Mouse (Mus musculus) limb, embryonic 14.5 days (tissue): Measurements from ENCODE around the gene Incenp. TPM values are rescaled to one million over a fixed set of nuclear protein-coding genes. Genes with fewer than 3 reads are reported as not detected.

Source experiments
- ATAC-seq: fragments of 200-750 bp; cut with Nextera tagmentation; 2 replicates; pipeline ENCODE4 v1.8.0; 2017; ENCODE audit warnings: low read depth, moderate number of reproducible peaks, moderate TSS enrichment; ENCODE audit not compliant: low FRiP score
- DNase-seq: peaks from one replicate; pipeline ENCODE4 v3.0.0-alpha.2; 2015; ENCODE audit warnings: low spot score
- H3K27ac ChIP-seq: fragments of 300-500 bp; sonication (generic); replicated peaks from 2 replicates; pipeline ENCODE4 v1.5.1; 2014; ENCODE audit warnings: low read depth, mild to moderate bottlenecking, low read length, moderate library complexity, mixed read lengths
- H3K27me3 ChIP-seq: fragments of 300-500 bp; sonication (generic); 2 replicates; pipeline ENCODE4 v1.6.1; 2014; ENCODE audit warnings: low read length, mixed read lengths; ENCODE audit not compliant: control insufficient read depth, insufficient read depth
- H3K36me3 ChIP-seq: fragments of 300-500 bp; sonication (generic); 2 replicates; pipeline ENCODE4 v1.6.1; 2014; ENCODE audit warnings: mild to moderate bottlenecking, low read length, moderate library complexity, mixed read lengths; ENCODE audit not compliant: control insufficient read depth, insufficient read depth
- H3K4me1 ChIP-seq: fragments of 300-500 bp; sonication (generic); 2 replicates; pipeline ENCODE4 v1.6.1; 2014; ENCODE audit warnings: antibody characterized with exemption, low read length, mixed read lengths; ENCODE audit not compliant: control insufficient read depth, insufficient read depth
- H3K4me2 ChIP-seq: fragments of 300-500 bp; sonication (generic); replicated peaks from 2 replicates; pipeline ENCODE4 v1.6.1; 2014; ENCODE audit warnings: low read depth, mild to moderate bottlenecking, low read length, moderate library complexity; ENCODE audit not compliant: severe bottlenecking
- H3K4me3 ChIP-seq: fragments of 300-500 bp; sonication (generic); replicated peaks from 2 replicates; pipeline ENCODE4 v1.5.1; 2014; ENCODE audit warnings: low read length
- H3K9ac ChIP-seq: fragments of 300-500 bp; sonication (generic); 2 replicates; pipeline ENCODE4 v1.6.1; 2014; ENCODE audit warnings: mild to moderate bottlenecking, low read depth, low read length, moderate library complexity; ENCODE audit not compliant: severe bottlenecking
- H3K9me3 ChIP-seq: fragments of 300-500 bp; sonication (generic); 2 replicates; pipeline ENCODE4 v1.6.1; 2016; ENCODE audit warnings: low read length; ENCODE audit not compliant: control insufficient read depth
- POLR2A ChIP-seq: fragments of 200-500 bp; IDR thresholded peaks from 2 replicates; pipeline ENCODE4 v1.8.0; 2012; ENCODE audit warnings: inconsistent platforms, mild to moderate bottlenecking, moderate library complexity, borderline replicate concordance; ENCODE audit not compliant: insufficient read depth, insufficient read length; ENCODE audit errors: extremely low read depth
- WGBS: fragments of 180-500 bp; shearing (Covaris S2); extraction: QIAGEN DNeasy Blood & Tissue Kit; methylation state at CpG from one replicate; pipeline ENCODE4 v1.1.7; 2014; 5-methylcytosine and 5-hydroxymethylcytosine counted together
- polyA plus RNA-seq, 2 experiments: library from polyadenylated mRNA; depleted of rRNA in 1 of 2; stranded (reverse) in 1 of 2; unstranded in 1 of 2; fragments of >200 nt; fragmentation: Nextera tagmentation in 1 of 2; extraction: Ambion mirVana in 1 of 2; gene quantifications; 2 replicates each; pipeline versions ENCODE4 v1.2.1 to v1.2.3; 2012 to 2014

The Incenp gene
- polyA plus RNA-seq, 2 experiments: 60.2 to 69.1 TPM

DNA sequence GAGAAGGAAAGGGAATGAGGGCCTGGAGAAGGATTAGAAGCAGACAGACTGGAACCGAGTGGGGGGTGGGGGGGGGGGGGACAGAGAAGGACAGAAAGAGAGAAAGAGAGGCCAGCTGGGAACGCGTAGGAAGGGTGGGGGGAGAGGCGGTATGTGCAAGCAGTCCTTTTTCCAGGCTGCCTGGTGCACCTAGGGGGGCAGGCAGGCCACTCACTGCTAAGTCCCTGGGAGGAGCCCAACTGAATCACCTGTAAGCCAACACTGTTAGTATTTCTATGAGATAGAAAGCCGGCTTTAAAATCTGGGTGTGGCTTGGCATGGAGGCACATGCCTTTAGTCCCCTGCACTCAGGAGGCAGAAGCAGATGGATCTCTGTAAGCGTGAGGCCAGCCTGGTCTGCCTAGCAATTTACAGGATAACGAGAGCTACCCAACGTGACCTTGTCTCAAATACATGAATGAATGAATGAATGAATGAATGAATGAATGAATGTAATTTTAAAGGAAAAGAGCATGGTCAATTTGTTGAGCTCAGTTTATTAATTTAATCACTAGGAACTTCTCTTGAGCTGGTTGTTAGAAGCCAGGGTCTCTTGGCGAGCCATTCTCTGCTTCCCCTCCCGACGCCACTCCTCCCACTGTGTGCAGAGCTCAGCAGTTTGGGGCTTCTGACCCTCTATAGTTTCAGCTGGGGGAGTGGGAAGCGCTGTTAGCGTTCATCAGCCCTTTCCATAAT, 24.9 kb upstream of the Incenp start:
- H3K4me3 ChIP-seq: no peak overlapping the region
- H3K27me3 ChIP-seq: no peaks in the 10 kb centered on the region
- H3K4me2 ChIP-seq: no peak overlapping the region
- ATAC-seq: no peak
- H3K36me3 ChIP-seq: no peaks in the 10 kb centered on the region
- no peaks in the 10 kb centered on the region for H3K9me3 ChIP-seq
- whole genome bisulfite sequencing: 43% methylated on average over 13 of the region's 13 CpGs
- H3K27ac ChIP-seq: no peak overlapping the region
- H3K9ac ChIP-seq: no peak overlapping the region
- H3K4me1 ChIP-seq: no peaks in the 10 kb centered on the region; the same call in 1 of the 2 replicates
- no peak for DNase-seq
- TF ChIP-seq POLR2A: no peak

DNA sequence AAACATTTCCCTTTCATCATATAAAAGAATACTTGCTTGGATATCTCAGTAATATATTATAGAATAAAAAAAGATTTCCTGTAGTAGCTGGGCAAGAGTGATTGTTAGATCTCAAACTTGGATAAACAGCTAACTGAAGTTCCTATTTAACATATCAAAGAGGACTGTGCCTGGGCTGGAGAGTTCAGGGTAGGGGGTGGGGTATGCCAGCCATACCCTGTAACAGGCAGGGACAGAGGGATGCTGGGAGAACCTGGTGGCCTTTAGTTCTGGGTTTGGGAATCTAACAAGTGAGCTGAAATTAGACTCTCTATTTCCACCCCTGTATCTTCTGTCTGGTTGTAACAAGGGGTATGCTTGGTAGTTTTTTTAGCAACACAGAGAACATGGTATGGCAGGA, 23.7 kb upstream of the Incenp start:
- no peak for ATAC-seq

DNA sequence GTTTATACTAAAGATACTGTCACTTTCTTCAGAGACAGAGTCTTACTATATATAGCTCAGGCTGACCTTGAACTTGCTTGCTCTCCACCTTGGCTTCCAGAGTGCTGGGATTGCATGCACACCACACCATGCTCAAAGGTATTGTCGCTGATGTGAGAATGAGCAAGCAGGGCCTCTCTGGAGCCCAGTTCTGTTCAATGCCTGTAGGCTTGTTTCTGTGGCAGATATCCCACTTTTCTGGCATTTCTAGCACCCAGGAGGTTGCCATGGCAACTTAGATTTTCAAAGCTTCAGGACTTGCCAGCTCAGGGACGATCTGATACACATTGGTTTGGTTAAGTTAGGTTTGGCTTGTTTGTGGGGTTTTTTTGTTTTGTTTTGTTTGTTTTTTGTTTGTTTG, 22.9 kb upstream of the Incenp start:
- DNase-seq (peak; percentile 42), ATAC-seq (no peak)
- TF ChIP-seq POLR2A: no peak
- H3K4me2 ChIP-seq: no peak overlapping the region
- no peak overlapping the region for H3K4me3 ChIP-seq
- no peaks in the 10 kb centered on the region; the same call in 1 of the 2 replicates for H3K4me1 ChIP-seq
- H3K27ac ChIP-seq: no peak overlapping the region
- no peaks in the 10 kb centered on the region for H3K27me3 ChIP-seq
- WGBS: 25% methylated on average over 2 of the region's 2 CpGs
- no peaks in the 10 kb centered on the region for H3K9me3 ChIP-seq
- H3K36me3 ChIP-seq: no peaks in the 10 kb centered on the region
- no peak overlapping the region for H3K9ac ChIP-seq

More for the DNA sequence above, 23.7 kb upstream of the Incenp start:
- Histone ChIP-seq H3K9me3 (no peaks in the 10 kb centered on the region), H3K36me3 (no peaks in the 10 kb centered on the region), H3K4me1 (no peaks in the 10 kb centered on the region; the same call in 1 of the 2 replicates), H3K27ac (no peak overlapping the region), H3K4me2 (no peak overlapping the region), H3K4me3 (no peak overlapping the region), H3K9ac (no peak overlapping the region), H3K27me3 (no peaks in the 10 kb centered on the region)
- no peak for TF ChIP-seq POLR2A
- no peak for DNase-seq

DNA sequence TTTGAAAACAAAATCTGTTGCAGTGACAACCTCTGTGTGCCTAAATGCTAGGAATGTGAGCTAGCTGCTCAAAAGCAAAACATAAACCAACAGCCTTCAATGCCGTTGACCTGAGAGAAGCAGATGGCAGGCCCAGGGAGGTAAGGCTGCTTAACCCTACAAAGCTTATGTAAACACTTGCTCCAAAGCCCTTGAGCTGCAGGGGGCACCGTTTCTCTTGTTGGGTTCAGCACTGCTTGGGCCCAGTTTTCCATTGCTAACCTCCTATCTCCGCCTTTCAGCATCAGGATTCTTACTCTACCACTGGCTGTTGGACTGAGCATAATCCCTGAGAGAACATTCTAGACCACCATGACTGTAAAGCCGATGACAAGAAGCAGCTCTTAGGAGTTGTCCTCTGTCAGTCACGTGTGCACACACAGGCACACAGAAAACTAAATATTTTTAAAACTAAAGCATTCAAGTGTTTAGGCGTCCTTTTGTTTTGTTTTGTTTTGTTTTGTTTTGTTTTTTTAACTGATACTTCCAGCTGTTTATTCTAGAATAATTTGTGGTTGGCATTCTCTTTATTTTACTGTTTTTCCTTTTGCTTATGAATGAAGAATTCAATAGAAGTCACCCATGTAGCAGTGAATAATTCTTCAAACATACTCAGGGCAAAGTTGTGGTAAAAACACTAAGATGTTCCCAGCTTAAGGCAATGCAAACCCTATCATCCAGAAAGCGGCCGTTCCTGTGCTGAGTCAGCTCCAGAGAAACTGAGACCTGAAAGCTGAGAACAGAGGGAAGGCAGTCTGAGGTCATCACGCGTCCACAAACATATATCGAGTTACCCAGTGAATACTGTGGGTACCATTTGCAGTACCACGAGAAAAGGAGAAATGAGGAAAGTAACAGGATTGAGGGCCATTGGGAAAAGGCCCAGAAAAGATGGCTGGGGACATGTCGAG, 21.8 kb upstream of the Incenp start:
- H3K9ac ChIP-seq: no peak overlapping the region
- peak; percentile 22 for DNase-seq
- no peak overlapping the region for H3K27ac ChIP-seq
- H3K27me3 ChIP-seq: no peaks in the 10 kb centered on the region
- no peaks in the 10 kb centered on the region; the same call in 1 of the 2 replicates for H3K4me1 ChIP-seq
- H3K36me3 ChIP-seq: no peaks in the 10 kb centered on the region
- no peak for TF ChIP-seq POLR2A
- no peak for ATAC-seq
- no peak overlapping the region for H3K4me2 ChIP-seq
- no peaks in the 10 kb centered on the region for H3K9me3 ChIP-seq
- 54% methylated on average over 13 of the region's 13 CpGs for WGBS
- H3K4me3 ChIP-seq: no peak overlapping the region

DNA sequence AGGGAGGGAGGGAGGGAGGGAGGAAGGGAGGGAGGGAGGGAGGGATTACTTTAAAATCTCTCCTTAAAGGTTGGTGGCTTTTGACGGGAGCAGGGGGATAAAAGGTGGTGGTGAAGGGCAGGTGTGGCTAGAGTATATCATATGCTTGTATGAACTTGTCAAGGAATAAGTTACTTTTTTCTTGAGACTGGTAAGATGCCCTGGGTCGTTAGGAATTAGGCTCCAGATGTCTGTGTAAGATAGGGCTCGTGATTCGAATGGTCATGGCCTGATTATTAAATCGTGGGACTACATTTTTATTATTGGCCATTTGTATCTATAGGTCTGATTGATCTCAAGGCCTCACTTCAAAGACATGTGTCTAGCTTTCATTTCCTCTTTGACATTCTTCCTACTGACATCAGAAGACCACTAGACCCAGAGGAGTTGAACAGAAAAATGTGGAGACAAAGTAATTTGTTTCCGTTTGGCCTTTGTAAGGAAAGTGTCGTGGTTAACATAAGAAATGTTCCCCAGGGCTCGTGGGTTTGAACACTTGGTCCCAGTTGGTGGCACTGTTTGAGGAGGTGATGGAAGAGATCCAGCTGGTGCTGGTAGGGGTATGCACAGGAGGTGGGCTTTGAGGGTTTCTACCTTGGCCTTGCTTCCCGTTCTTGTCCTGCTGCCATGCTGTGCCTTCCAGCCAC, 19.0 kb upstream of the Incenp start:
- Histone ChIP-seq H3K9me3 (no peaks in the 10 kb centered on the region), H3K4me1 (no peaks in the 10 kb centered on the region; the same call in 1 of the 2 replicates), H3K4me2 (no peak overlapping the region), H3K27ac (no peak overlapping the region), H3K9ac (no peak overlapping the region), H3K4me3 (no peak overlapping the region), H3K27me3 (no peaks in the 10 kb centered on the region), H3K36me3 (no peaks in the 10 kb centered on the region)
- ATAC-seq: no peak
- no peak for TF ChIP-seq POLR2A
- 44% methylated on average over 9 of the region's 9 CpGs for WGBS
- no peak for DNase-seq
